Mouse (Mus musculus) cerebellum, adult 2 months (tissue): ENCODE results near the gene Ptp4a2.

ENCODE experiments used
- CTCF ChIP-seq: fragments of 200-500 bp; IDR thresholded peaks from 2 replicates; pipeline ENCODE4 v1.5.1; 2011; ENCODE audit warnings: low read depth, mild to moderate bottlenecking, control low read depth, low read length, moderate library complexity, borderline replicate concordance; ENCODE audit not compliant: insufficient read depth
- POLR2A ChIP-seq: fragments of 200-500 bp; IDR thresholded peaks from 2 replicates; pipeline ENCODE4 v1.6.1; 2011; ENCODE audit warnings: low read length, control low read depth, borderline replicate concordance; ENCODE audit not compliant: insufficient read depth

DNA sequence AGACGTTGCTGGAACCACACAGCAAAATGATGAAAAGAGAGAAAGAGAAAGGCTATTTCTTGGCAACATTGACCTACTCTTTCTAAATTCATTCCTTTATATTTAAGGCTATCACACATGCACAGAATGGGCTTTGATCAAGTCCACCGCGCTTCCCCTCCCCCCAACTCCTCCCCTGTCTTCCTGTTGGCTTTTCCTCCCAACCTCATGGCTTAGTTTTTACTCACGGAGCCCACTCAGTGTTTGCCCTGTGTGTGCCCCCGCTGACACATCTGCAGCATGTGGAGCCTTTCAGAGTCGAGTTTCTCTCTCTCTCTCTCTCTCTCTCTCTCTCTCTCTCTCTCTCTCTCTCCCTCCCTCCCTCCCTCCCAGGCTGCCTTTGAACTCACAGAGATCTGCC is 40.4 kb upstream of the Ptp4a2 start:
- TF ChIP-seq CTCF (no peak), POLR2A (no peak)
